Mouse (Mus musculus) midbrain, embryonic 16.5 days (tissue): Measurements from ENCODE around the gene Wbp2. TPM values are rescaled to one million over a fixed set of nuclear protein-coding genes. Genes with fewer than 3 reads are reported as not detected.

Source experiments
- ATAC-seq: fragments of 200-750 bp; cut with Nextera tagmentation; 2 replicates; pipeline ENCODE4 v1.8.0; 2017; ENCODE audit warnings: moderate TSS enrichment
- H3K27ac ChIP-seq: fragments of 300-500 bp; sonication (generic); 2 replicates; pipeline ENCODE4 v1.5.1; 2014; ENCODE audit warnings: mild to moderate bottlenecking, low read length, mixed read lengths
- H3K27me3 ChIP-seq: fragments of 300-500 bp; sonication (generic); 2 replicates; pipeline ENCODE4 v1.6.1; 2014; ENCODE audit warnings: low read depth, low read length, mixed read lengths; ENCODE audit not compliant: control insufficient read depth, insufficient read depth
- H3K36me3 ChIP-seq: fragments of 300-500 bp; sonication (generic); 2 replicates; pipeline ENCODE4 v1.6.1; 2014; ENCODE audit warnings: mild to moderate bottlenecking, low read length, moderate library complexity, mixed read lengths; ENCODE audit not compliant: control insufficient read depth, insufficient read depth
- H3K4me1 ChIP-seq: fragments of 300-500 bp; sonication (generic); 2 replicates; pipeline ENCODE4 v1.6.1; 2014; ENCODE audit warnings: mild to moderate bottlenecking, low read length, mixed read lengths; ENCODE audit not compliant: control insufficient read depth, insufficient read depth
- H3K4me2 ChIP-seq: fragments of 300-500 bp; sonication (generic); 2 replicates; pipeline ENCODE4 v1.6.1; 2014; ENCODE audit warnings: mild to moderate bottlenecking, low read length, mixed read lengths
- H3K4me3 ChIP-seq: fragments of 300-500 bp; sonication (generic); 2 replicates; pipeline ENCODE4 v1.5.1; 2014; ENCODE audit warnings: low read depth, mild to moderate bottlenecking, low read length, moderate library complexity, mixed read lengths
- H3K9ac ChIP-seq: fragments of 300-500 bp; sonication (generic); 2 replicates; pipeline ENCODE4 v1.6.1; 2014; ENCODE audit warnings: low read depth, low read length, mixed read lengths
- H3K9me3 ChIP-seq: fragments of 300-500 bp; sonication (generic); replicated peaks from 2 replicates; pipeline ENCODE4 v1.6.1; 2014; ENCODE audit warnings: mild to moderate bottlenecking, low read length, mixed read lengths; ENCODE audit not compliant: control insufficient read depth, poor library complexity, severe bottlenecking
- WGBS: fragments of 180-500 bp; shearing (Covaris S2); extraction: QIAGEN DNeasy Blood & Tissue Kit; methylation state at CpG from one replicate; pipeline ENCODE4 v1.1.7; 2014; 5-methylcytosine and 5-hydroxymethylcytosine counted together
- polyA plus RNA-seq: library from polyadenylated mRNA; unstranded; fragments of >200 nt; fragmentation: Nextera tagmentation; extraction: Ambion mirVana; gene quantifications from 2 replicates; pipeline ENCODE4 v1.2.1, GENCODE M21; 2015

Gene Wbp2
- polyA plus RNA-seq, 1 experiment from 2014 or later: 206 TPM

- no peaks in the 10 kb centered on the region for H3K27me3 ChIP-seq
- no peaks in the 10 kb centered on the region for H3K9me3 ChIP-seq
- H3K4me1 ChIP-seq: no peaks in the 10 kb centered on the region
- no peak overlapping the region for H3K9ac ChIP-seq
- H3K36me3 ChIP-seq: peaks cover 20% of the 10 kb centered on the region
- H3K27ac ChIP-seq: no peak overlapping the region
- H3K4me2 ChIP-seq: no peak overlapping the region
- 37% methylated on average over 8 of the region's 8 CpGs for WGBS
- ATAC-seq: no peak
- no peak overlapping the region for H3K4me3 ChIP-seq
These were observed 24.3 kb downstream of the Wbp2 start for GRCm38 (mm10) chr11:116062521-116062920.

GRCm38 (mm10) chr11:116061641-116062415 is 25.0 kb downstream of the Wbp2 start:
- Histone ChIP-seq H3K36me3 (peaks cover 20% of the 10 kb centered on the region), H3K9ac (no peak overlapping the region), H3K4me2 (no peak overlapping the region), H3K4me1 (no peaks in the 10 kb centered on the region), H3K9me3 (no peaks in the 10 kb centered on the region), H3K4me3 (no peak overlapping the region), H3K27me3 (no peaks in the 10 kb centered on the region), H3K27ac (no peak overlapping the region)
- 88% methylated on average over 13 of the region's 13 CpGs for WGBS
- no peak for ATAC-seq

DNA sequence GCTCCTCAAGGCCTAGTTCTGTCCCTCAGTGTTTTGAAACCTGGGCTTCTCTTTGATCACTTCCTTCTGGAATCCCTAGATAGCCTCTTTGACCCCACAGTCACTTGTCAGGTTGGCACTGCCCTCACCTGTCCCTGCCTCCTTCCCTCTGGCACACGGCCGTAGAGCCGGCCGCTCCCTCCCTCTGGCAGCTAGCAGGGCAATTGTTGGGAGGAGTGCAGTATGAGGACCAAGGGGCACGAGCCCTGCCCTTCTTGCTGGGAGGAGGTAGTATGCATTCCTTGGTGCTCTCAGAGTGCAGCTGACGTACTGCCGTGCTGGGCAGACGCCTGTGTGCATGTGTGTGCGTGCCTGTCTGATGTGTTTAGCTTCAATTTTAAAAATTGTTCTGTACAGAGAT is 26.2 kb downstream of the Wbp2 start:
- ATAC-seq: no peak
- Histone ChIP-seq H3K27ac (no peak overlapping the region), H3K36me3 (peaks cover 25% of the 10 kb centered on the region)

GRCm38 (mm10) chr11:116059691-116060025 is 27.1 kb downstream of the Wbp2 start:
- Histone ChIP-seq H3K9ac (no peak overlapping the region), H3K27ac (no peak overlapping the region), H3K4me1 (no peaks in the 10 kb centered on the region), H3K4me3 (no peak overlapping the region), H3K36me3 (peaks cover 33% of the 10 kb centered on the region), H3K4me2 (no peak overlapping the region), H3K9me3 (no peaks in the 10 kb centered on the region), H3K27me3 (no peaks in the 10 kb centered on the region)
- ATAC-seq: no peak
- WGBS: 95% methylated on average over 11 of the region's 11 CpGs

More for the DNA sequence above, 26.2 kb downstream of the Wbp2 start:
- no peak overlapping the region for H3K4me3 ChIP-seq
- H3K9ac ChIP-seq: no peak overlapping the region
- no peaks in the 10 kb centered on the region for H3K27me3 ChIP-seq
- no peaks in the 10 kb centered on the region for H3K4me1 ChIP-seq
- WGBS: 92% methylated on average over 9 of the region's 9 CpGs
- H3K4me2 ChIP-seq: no peak overlapping the region
- H3K9me3 ChIP-seq: no peaks in the 10 kb centered on the region

DNA sequence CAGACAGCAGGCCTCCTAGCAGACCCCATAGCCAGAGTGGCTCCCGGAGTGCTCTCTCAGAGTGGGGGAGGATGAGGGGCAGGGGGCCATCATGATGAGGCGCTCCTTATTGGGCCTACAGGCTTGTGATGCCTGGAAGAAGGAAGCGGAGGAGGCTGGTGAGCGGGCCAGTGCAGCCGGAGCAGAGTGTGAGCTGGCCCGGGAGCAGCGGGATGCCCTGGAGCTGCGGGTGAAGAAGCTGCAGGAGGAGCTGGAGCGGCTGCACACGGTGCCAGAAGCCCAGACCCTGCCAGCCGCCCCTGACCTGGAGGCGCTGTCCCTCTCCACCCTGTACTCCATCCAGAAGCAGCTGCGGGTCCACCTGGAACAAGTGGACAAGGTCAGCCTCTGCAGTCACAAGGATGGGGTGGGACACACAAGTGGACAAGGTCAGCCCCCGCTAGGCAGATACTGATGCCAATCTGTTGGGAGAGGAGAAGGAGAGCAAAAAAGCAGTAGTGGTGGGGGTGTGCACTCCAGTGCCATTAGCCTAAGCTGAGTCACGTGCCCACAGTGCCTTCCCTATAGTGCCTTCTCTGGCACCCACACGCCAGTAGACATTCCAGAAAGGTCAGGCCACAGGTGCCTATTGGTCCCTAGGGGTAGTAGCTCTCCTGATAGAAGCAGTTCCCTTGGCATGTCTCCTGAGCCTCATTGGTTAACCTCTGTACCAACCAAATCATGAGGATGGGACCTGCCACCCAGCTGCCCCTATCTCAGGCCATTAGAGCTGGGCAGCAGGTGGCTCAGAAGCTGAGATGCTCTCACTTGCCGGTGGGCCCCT is 27.7 kb downstream of the Wbp2 start:
- Histone ChIP-seq H3K9me3 (no peaks in the 10 kb centered on the region), H3K36me3 (peaks cover 36% of the 10 kb centered on the region), H3K27me3 (no peaks in the 10 kb centered on the region), H3K4me3 (no peak overlapping the region), H3K27ac (no peak overlapping the region), H3K9ac (no peak overlapping the region), H3K4me2 (no peak overlapping the region), H3K4me1 (no peaks in the 10 kb centered on the region)
- no peak for ATAC-seq
- WGBS: 93% methylated on average over 17 of the region's 17 CpGs

GRCm38 (mm10) chr11:116058022-116058614 is 28.7 kb downstream of the Wbp2 start:
- no peaks in the 10 kb centered on the region for H3K27me3 ChIP-seq
- WGBS: 80% methylated on average over 12 of the region's 12 CpGs
- H3K36me3 ChIP-seq: peaks cover 41% of the 10 kb centered on the region
- no peak overlapping the region for H3K4me3 ChIP-seq
- H3K9ac ChIP-seq: 0 out of 2 replicates have a peak overlapping the region, but pooled peaks have one; percentile 14
- H3K4me1 ChIP-seq: no peaks in the 10 kb centered on the region
- H3K9me3 ChIP-seq: no peaks in the 10 kb centered on the region
- no peak for ATAC-seq
- H3K4me2 ChIP-seq: no peak overlapping the region
- no peak overlapping the region for H3K27ac ChIP-seq

DNA sequence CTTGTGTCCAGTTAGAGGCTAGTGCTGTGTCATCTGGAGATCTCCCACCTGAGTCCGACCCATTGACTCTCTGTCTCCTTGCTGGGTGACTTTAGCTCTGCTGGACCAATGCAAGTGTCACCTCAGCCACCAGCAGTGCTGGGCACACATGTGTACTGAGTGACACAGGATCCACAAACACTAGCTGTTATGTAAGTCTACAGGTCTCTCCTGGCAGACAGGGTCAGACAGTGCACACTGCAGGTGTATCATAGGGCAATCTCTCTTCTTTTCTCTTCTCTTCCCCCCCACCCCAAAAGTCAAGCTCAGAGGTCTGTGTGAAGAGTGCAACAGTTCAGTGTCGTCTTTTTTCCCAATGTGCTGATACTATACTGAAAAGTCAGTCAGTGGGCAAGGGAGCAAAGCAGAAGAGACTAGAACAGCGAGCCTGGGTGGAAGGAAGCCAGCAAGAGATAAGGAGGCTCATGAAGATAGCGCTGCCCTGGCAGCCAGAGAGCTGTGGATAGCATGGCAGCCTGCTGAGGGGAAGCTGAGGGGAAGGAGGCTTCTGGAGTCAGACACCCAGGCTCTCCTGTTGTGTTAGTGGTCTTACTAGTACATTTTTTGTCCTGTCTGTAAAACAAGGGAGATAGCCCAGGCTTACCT is 29.4 kb downstream of the Wbp2 start:
- Histone ChIP-seq H3K27me3 (no peaks in the 10 kb centered on the region), H3K4me3 (no peak overlapping the region), H3K9ac (no peak overlapping the region), H3K4me1 (no peaks in the 10 kb centered on the region), H3K9me3 (no peaks in the 10 kb centered on the region), H3K27ac (no peak overlapping the region), H3K36me3 (peaks cover 49% of the 10 kb centered on the region), H3K4me2 (no peak overlapping the region)
- 88% methylated on average over 4 of the region's 4 CpGs for WGBS
- no peak for ATAC-seq

DNA sequence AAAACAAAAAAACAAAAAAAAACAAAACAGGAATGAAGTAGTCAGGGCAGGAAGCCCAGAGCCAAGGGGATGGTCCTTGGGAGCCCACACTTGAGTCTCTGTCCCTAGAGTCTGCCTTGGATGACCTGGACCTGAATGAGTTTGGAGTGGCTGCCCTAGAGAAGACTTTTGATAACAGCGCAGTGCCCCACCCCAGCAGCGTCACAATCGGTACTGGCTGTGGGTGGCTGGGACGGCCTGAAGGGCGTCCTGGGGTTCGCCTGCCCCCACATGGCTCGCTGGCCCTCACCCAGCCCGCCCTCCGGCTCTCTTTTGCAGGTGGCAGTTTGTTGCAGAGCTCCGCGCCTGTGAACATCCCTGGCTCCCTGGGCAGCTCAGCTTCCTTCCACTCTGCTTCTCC is 30.9 kb downstream of the Wbp2 start:
- no peak overlapping the region for H3K27ac ChIP-seq
- no peaks in the 10 kb centered on the region for H3K4me1 ChIP-seq
- ATAC-seq: no peak
- WGBS: 98% methylated on average over 11 of the region's 11 CpGs
- H3K4me3 ChIP-seq: no peak overlapping the region
- H3K9ac ChIP-seq: no peak overlapping the region
- no peak overlapping the region for H3K4me2 ChIP-seq
- no peaks in the 10 kb centered on the region for H3K27me3 ChIP-seq
- H3K36me3 ChIP-seq: peaks cover 49% of the 10 kb centered on the region
- no peaks in the 10 kb centered on the region for H3K9me3 ChIP-seq
